Mouse (Mus musculus) heart, adult 2 months (tissue): Measurements from ENCODE around the gene Yaf2.

Source experiments
- CTCF ChIP-seq: fragments of 200-600 bp; IDR thresholded peaks from 2 replicates; pipeline ENCODE4 v1.8.1; 2022; ENCODE audit warnings: antibody characterized with exemption, mild to moderate bottlenecking, moderate library complexity
- EP300 ChIP-seq: fragments of 200-500 bp; IDR thresholded peaks from 2 replicates; pipeline ENCODE4 v1.6.1; 2011; ENCODE audit warnings: low read depth, low read length, control low read depth; ENCODE audit not compliant: insufficient read depth
- POLR2A ChIP-seq: fragments of 200-500 bp; IDR thresholded peaks from 2 replicates; pipeline ENCODE4 v1.6.1; 2011; ENCODE audit warnings: mild to moderate bottlenecking, low read depth, low read length, control low read depth; ENCODE audit not compliant: insufficient read depth

DNA sequence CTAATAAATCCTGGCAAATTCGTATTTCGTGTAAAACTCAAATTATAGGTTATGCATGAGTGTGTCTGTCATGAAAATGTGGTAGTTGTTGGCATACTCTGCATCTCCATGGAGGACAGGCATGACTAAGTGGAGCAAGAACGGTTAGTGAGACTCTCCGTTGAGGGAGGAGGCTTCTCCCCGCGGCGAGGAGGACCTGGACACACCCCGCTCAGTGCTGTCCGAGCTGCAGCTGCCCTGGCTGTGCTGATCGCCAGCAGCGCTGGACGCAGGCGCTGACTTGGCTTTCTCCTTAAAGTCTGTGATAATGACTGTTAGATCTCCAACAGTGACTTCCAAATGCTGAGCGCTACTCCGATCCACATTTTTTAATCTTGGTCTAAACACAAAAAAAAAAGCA, 51.5 kb downstream of the Yaf2 start:
- TF ChIP-seq POLR2A: no peak
- TF ChIP-seq CTCF: no peak
- no peak for TF ChIP-seq EP300
